Mouse (Mus musculus) thymus, postnatal 14 days (tissue): ENCODE measurements around the gene Mettl7a3.
"Not testable (repeated sequence)": the region's sequence is repeated elsewhere in the genome, so short reads cannot be mapped to it uniquely, and the experiment has no call there.

Experiments used
- DNase-seq: peaks from one replicate; pipeline ENCODE4 v3.0.0; 2021

The Mettl7a3 gene

GRCm38 (mm10) chr15:100334629-100335028, at the start of gene Mettl7a3:
Mettl7a3 (plus strand) TSS chr15:100334929.
- DNase-seq = no peak

GRCm38 (mm10) chr15:100288980-100289379, 45.7 kb upstream of the Mettl7a3 start:
- DNase-seq = no peak

- no peak for DNase-seq
Observed at GRCm38 (mm10) chr15:100290858-100291257, 43.9 kb upstream of the Mettl7a3 start.

- DNase-seq = no peak
Observed at GRCm38 (mm10) chr15:100292326-100292725, 42.4 kb upstream of the Mettl7a3 start.

GRCm38 (mm10) chr15:100297856-100298255, 36.9 kb upstream of the Mettl7a3 start:
- DNase-seq = no peak

GRCm38 (mm10) chr15:100300499-100300898, 34.2 kb upstream of the Mettl7a3 start:
- peak; percentile 22 for DNase-seq

- DNase-seq = no peak
Observed at GRCm38 (mm10) chr15:100301556-100301955, 33.2 kb upstream of the Mettl7a3 start.

- DNase-seq = no peak
Observed at GRCm38 (mm10) chr15:100303428-100304018, 31.2 kb upstream of the Mettl7a3 start.

GRCm38 (mm10) chr15:100304019-100304991, 30.4 kb upstream of the Mettl7a3 start, which contains the start of gene Mettl7a1:
Mettl7a1 (plus strand) TSS chr15:100304140.
- peak; percentile 70 for DNase-seq

- DNase-seq = no peak
Observed at GRCm38 (mm10) chr15:100306201-100306600, 28.5 kb upstream of the Mettl7a3 start.

- peak; percentile 52 for DNase-seq
Observed at GRCm38 (mm10) chr15:100307438-100308096, 27.2 kb upstream of the Mettl7a3 start.

- no peak for DNase-seq
Observed at GRCm38 (mm10) chr15:100312346-100312745, 22.4 kb upstream of the Mettl7a3 start.

GRCm38 (mm10) chr15:100314448-100315145, 20.1 kb upstream of the Mettl7a3 start:
- DNase-seq = no peak

- not testable (repeated sequence) for DNase-seq
Observed at GRCm38 (mm10) chr15:100318014-100318671, 16.6 kb upstream of the Mettl7a3 start.

GRCm38 (mm10) chr15:100319884-100320283, 14.8 kb upstream of the Mettl7a3 start:
- no peak for DNase-seq

GRCm38 (mm10) chr15:100320295-100320905, 14.3 kb upstream of the Mettl7a3 start:
- no peak for DNase-seq

- DNase-seq = no peak
Observed at GRCm38 (mm10) chr15:100321134-100321533, 13.6 kb upstream of the Mettl7a3 start.

GRCm38 (mm10) chr15:100324021-100324591, 10.6 kb upstream of the Mettl7a3 start:
- no peak for DNase-seq

GRCm38 (mm10) chr15:100325235-100325634, 9.5 kb upstream of the Mettl7a3 start:
- no peak for DNase-seq

GRCm38 (mm10) chr15:100328089-100328488, 6.6 kb upstream of the Mettl7a3 start:
- not testable (repeated sequence) for DNase-seq

GRCm38 (mm10) chr15:100329336-100329735, 5.4 kb upstream of the Mettl7a3 start:
- not testable (repeated sequence) for DNase-seq
